12 mouse cellular contexts compared by ENCODE assay signal in the genomic region with DNA sequence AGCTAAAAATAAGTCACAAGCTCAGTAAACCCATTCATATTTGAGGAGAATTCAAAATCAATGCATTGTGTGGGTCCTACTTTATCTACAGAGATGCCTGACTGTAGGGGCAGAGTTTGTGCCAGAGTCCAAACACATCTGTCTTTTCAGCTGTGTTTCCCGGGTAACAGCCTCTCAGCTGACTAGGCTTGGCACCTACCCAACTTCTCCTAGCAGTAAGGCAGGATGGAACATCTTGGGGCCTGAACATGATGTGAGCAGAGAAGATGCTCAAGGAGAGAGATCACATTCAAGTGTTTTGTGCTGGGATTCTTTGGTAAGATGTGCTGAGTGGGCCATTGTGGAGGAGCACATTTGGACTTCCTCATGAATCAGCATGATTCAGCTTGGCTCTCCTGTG.
DNase-seq lines count a peak whose midpoint lies in the region; ATAC-seq lines count a peak whose summit lies in the region.
"Had no signal": no experiment of that assay in that cellular context is flagged by ENCODE, and none has a peak within 500 bp of the region (broad histone marks: within the 10 kb centered on the region; RNA-seq: fewer than 3 reads in every experiment).

No protein-coding gene starts in this region.

- no peak overlapping the region for H3K27ac ChIP-seq in hindbrain, embryonic 14.5 days
- no peak overlapping the region for H3K27ac ChIP-seq in hindbrain, embryonic 12.5 days
- no peak overlapping the region for H3K27ac ChIP-seq in midbrain, embryonic 11.5 days (ENCODE audit: low read depth, low read length)
- H3K27ac ChIP-seq in midbrain, embryonic 15.5 days: no peak overlapping the region
- H3K27ac ChIP-seq: stomach, postnatal 0 days had no signal

- H3K9me3 ChIP-seq in hindbrain, embryonic 14.5 days (ENCODE audit: control insufficient read depth, low read length): no peaks in the 10 kb centered on the region
- H3K9me3 ChIP-seq in hindbrain, embryonic 12.5 days (replicated peaks): no peaks in the 10 kb centered on the region
- H3K9me3 ChIP-seq in midbrain, embryonic 11.5 days (ENCODE audit: control insufficient read depth, low read length): no peaks in the 10 kb centered on the region
- no peaks in the 10 kb centered on the region for H3K9me3 ChIP-seq in midbrain, embryonic 15.5 days

- H3K4me2 ChIP-seq in hindbrain, embryonic 14.5 days (replicated peaks): no peak overlapping the region
- H3K4me2 ChIP-seq in hindbrain, embryonic 12.5 days (replicated peaks): no peak overlapping the region
- H3K4me2 ChIP-seq in midbrain, embryonic 11.5 days: no peak overlapping the region
- no peak overlapping the region for H3K4me2 ChIP-seq in midbrain, embryonic 15.5 days

- no peak overlapping the region for H3K4me3 ChIP-seq in hindbrain, embryonic 14.5 days (replicated peaks; ENCODE audit: low read length)
- no peak overlapping the region for H3K4me3 ChIP-seq in hindbrain, embryonic 12.5 days
- no peak overlapping the region for H3K4me3 ChIP-seq in midbrain, embryonic 11.5 days (ENCODE audit: low read depth, low read length)
- H3K4me3 ChIP-seq in midbrain, embryonic 15.5 days: no peak overlapping the region

- no peaks in the 10 kb centered on the region for H3K27me3 ChIP-seq in hindbrain, embryonic 14.5 days (ENCODE audit: control insufficient read depth, insufficient read depth, low read length)
- H3K27me3 ChIP-seq in hindbrain, embryonic 12.5 days: no peaks in the 10 kb centered on the region
- H3K27me3 ChIP-seq in midbrain, embryonic 11.5 days (ENCODE audit: control insufficient read depth, insufficient read depth, low read length): no peaks in the 10 kb centered on the region
- H3K27me3 ChIP-seq in midbrain, embryonic 15.5 days (replicated peaks): no peaks in the 10 kb centered on the region
- H3K27me3 ChIP-seq: CH12.LX had no signal

- H3K4me1 ChIP-seq in hindbrain, embryonic 14.5 days (replicated peaks; ENCODE audit: control insufficient read depth, insufficient read depth, low read length): 0 out of 2 replicates have a peak, but pooled peaks cover 6% of the 10 kb centered on the region
- H3K4me1 ChIP-seq in hindbrain, embryonic 12.5 days: no peaks in the 10 kb centered on the region
- H3K4me1 ChIP-seq in midbrain, embryonic 11.5 days (ENCODE audit: control insufficient read depth, insufficient read depth, low read length): no peaks in the 10 kb centered on the region
- peaks cover 3% of the 10 kb centered on the region; the same call in 1 of the 2 replicates for H3K4me1 ChIP-seq in midbrain, embryonic 15.5 days

- no peak overlapping the region for H3K9ac ChIP-seq in hindbrain, embryonic 14.5 days
- H3K9ac ChIP-seq in hindbrain, embryonic 12.5 days: no peak overlapping the region
- no peak overlapping the region for H3K9ac ChIP-seq in midbrain, embryonic 11.5 days (ENCODE audit: low read length)
- no peak overlapping the region for H3K9ac ChIP-seq in midbrain, embryonic 15.5 days

- H3K36me3 ChIP-seq in hindbrain, embryonic 14.5 days (replicated peaks; ENCODE audit: control insufficient read depth, insufficient read depth): no peaks in the 10 kb centered on the region
- no peaks in the 10 kb centered on the region for H3K36me3 ChIP-seq in hindbrain, embryonic 12.5 days
- H3K36me3 ChIP-seq in midbrain, embryonic 11.5 days (ENCODE audit: control insufficient read depth, insufficient read depth, low read length): no peaks in the 10 kb centered on the region
- no peaks in the 10 kb centered on the region for H3K36me3 ChIP-seq in midbrain, embryonic 15.5 days (replicated peaks)

- ATAC-seq in hindbrain, embryonic 14.5 days (ENCODE audit: low FRiP score): no peak
- ATAC-seq in hindbrain, embryonic 12.5 days (ENCODE audit: low FRiP score): no peak
- no peak for ATAC-seq in midbrain, embryonic 11.5 days (ENCODE audit: low FRiP score)
- ATAC-seq in midbrain, embryonic 15.5 days (replicated peaks): no peak
- ATAC-seq: intestine, embryonic 16.5 days had no signal

- peak; percentile 38 for DNase-seq in hindbrain, embryonic 14.5 days (ENCODE audit: low spot score)
- DNase-seq in midbrain, embryonic 11.5 days (ENCODE audit: low spot score, missing footprints): peak; percentile 53
- DNase-seq in layer of hippocampus, postnatal 14 days (ENCODE audit: low spot score in 2 of 2): peak; percentile 13 to 20
- peak; percentile 21 for DNase-seq in right cerebral cortex, postnatal 25 days
- no peak for DNase-seq in urinary bladder, adult 18-20 months (ENCODE audit: low spot score in 2 of 2)
- DNase-seq in thymus, adult 18-20 months: no peak
- DNase-seq: liver had no signal

- WGBS in hindbrain, embryonic 14.5 days: 50% methylated on average over 1 of the region's 1 CpGs
- WGBS in hindbrain, embryonic 12.5 days: 90% methylated on average over 1 of the region's 1 CpGs
- WGBS in midbrain, embryonic 11.5 days: 92% methylated on average over 1 of the region's 1 CpGs
- WGBS in midbrain, embryonic 15.5 days: 61% methylated on average over 1 of the region's 1 CpGs

Comparison
In these comparisons a context has a peak if more than half of its experiments do, and no peak if none do; other contexts are left out.
1. DNase-seq: peak in hindbrain, embryonic 14.5 days (single experiment), midbrain, embryonic 11.5 days (single experiment), layer of hippocampus, postnatal 14 days (2 of 2) and right cerebral cortex, postnatal 25 days (single experiment); none in urinary bladder, adult 18-20 months (0 of 2) and thymus, adult 18-20 months (0 of 2).